Mouse (Mus musculus): ENCODE results near the gene Gm20388.
A peak's percentile ranks its signal among the peaks of the same experiment; 100 is the strongest.

Gm20388 gene

DNA sequence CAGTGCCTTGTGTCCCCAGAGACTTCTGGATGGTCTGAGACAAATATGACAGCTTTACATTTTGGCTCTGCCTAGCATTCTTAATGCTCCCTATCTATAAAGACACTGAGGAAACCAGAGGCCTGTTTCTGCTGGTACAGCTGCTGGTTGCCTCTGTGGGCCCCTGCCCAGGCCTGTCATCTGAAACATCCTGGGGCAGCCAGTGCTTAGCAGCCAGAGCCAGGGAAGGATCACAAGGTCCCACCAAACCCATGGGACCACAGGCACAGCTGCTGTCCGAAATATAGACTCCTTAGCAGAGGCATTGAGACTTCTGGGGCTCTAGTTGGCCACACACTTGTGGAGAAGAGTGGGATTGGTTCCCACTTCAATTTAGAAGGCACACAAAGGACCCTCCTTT lies 2874.1 kb downstream of the Gm20388 start:
- DNase-seq (ENCODE audit: extremely low spot score, low spot score), result no peak

DNA sequence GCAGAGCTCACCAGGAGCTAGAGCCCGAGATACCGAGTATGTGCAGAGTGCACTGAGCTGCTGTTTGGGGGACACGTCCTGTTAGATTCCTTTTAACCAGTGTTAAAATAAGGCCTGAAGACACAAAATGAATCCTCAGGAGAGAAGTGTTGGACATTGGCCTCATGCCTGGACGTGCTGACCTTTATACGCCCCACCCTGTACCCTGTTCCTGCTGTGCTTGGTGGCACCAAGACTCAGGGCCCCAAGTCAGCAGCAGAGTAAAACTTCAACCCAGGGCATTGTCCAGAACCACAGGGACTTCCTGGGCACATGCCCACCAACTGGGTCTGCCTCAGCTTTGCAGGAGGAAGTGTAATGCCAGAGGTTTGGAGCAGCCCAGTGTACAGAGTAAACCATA lies 2879.2 kb downstream of the Gm20388 start:
- no peak for DNase-seq (ENCODE audit: extremely low spot score, low spot score)

- DNase-seq (ENCODE audit: extremely low spot score, low spot score), result no peak
These were observed 2882.9 kb downstream of the Gm20388 start for GRCm38 (mm10) chr8:122793375-122794174.

GRCm38 (mm10) chr8:122794175-122794454 lies 2883.5 kb downstream of the Gm20388 start:
- no peak for DNase-seq (ENCODE audit: extremely low spot score, low spot score)

DNA sequence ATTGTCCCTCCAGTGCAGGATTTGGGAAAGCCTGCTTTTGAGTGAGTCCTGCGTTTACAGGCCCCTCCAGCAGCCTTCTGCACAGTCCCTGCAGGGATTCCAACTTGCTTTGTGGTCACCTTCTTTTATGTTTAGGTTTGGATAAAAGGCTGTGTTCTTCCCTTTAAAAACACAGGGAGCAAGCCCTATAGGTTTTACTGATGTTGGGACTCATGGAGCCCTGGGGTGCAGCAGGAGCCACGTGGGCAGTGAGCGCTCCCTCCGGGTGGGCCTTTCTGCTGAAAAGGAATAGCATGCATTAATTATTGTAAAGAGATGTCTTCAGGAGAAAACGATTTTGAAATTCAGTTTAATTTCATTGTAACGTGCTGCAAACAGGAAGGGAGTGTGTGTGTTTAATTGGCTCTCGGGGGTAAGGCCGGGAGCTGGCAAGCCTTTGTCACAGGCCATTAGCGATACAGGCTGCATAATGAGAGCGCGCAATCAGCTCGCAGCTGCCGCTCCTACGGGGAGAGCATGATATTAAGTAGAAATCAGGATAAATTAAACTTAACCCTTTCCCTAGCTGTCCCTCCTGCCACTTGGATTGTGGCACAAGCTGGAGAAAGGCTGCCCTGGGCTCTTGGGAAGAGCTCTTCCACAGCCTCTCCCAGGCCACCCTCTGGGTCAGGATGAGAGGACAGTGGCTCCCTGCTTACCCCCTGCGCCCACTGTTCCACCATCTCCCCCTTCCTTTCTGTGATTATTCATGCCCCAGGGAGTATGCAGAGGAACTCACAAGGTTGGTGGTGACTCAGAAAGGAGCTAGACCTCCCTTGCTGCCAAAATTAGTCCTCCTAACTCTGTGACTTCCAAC lies 2893.5 kb downstream of the Gm20388 start:
- no peak for DNase-seq (ENCODE audit: extremely low spot score, low spot score)

- no peak for DNase-seq (ENCODE audit: extremely low spot score, low spot score)
These were observed 2894.7 kb downstream of the Gm20388 start for GRCm38 (mm10) chr8:122805349-122805748.

- DNase-seq (ENCODE audit: extremely low spot score, low spot score), result no peak
These were observed 2896.4 kb downstream of the Gm20388 start for GRCm38 (mm10) chr8:122806956-122807538.

- DNase-seq (ENCODE audit: extremely low spot score, low spot score), result no peak
These were observed 2897.3 kb downstream of the Gm20388 start for GRCm38 (mm10) chr8:122807907-122808306.

- no peak for DNase-seq (ENCODE audit: extremely low spot score, low spot score)
These were observed 2899.7 kb downstream of the Gm20388 start for GRCm38 (mm10) chr8:122810376-122810775.

DNA sequence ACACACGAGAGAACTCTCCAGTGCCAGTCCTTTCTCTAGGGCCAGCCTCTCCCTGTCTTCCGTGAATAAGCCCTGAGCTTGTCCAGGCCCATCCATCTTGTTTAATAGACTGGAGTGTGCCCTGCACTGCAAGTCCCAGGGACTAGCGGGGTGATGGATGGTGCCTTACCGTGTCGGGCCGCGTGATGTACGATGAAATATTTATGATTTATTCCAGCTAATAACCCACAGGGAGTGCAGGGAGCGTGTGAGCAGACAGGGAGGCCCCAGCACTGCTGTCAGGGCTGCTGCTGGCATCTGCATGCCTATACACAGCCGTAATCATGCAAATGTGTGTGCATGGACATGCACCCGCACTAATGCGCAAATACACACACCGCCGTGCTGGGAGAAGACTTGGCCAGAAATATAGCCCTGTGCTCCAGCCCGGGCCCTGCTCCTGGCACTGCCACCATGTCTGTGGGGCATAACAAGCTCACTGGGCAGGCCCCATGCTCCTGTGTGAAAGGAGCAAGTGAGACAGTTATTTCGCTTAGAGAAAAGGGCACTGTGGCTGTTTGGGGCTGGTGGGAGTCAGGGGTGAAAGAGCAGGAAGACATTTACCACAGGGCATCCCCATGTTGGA lies 2901.3 kb downstream of the Gm20388 start:
- no peak for DNase-seq (ENCODE audit: extremely low spot score, low spot score)

DNA sequence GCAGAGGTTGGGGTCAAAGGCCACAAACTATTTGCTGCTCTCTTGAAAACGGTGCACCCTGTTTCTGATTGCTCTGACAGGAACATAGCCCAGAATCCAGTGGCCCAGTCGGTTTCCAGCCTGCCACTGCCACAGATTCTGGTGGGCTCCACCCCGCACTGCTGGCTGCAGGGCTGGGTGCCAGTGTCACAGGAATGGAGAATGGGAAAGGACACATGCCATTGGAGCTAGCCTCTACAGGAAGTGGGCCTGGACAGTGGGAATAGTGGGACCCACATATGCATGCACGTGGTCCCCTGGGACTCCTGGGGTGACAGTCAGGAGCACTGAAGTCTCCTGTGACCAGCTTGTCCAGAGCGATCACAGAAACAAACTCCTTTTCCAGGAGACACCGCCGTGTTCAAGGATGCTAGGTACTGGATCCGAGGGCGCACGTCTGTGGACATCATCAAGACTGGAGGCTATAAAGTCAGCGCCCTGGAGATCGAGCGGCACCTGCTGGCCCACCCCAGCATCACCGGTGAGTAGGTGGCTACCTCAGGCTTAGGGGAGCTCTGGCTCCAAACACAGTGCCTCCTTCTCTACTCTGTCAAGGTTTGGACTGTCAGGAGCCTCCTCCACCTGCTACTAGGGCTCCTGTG lies 2902.1 kb downstream of the Gm20388 start:
- DNase-seq (ENCODE audit: extremely low spot score, low spot score), result no peak

GRCm38 (mm10) chr8:122814608-122815007 lies 2904.0 kb downstream of the Gm20388 start:
- DNase-seq (ENCODE audit: extremely low spot score, low spot score), result no peak

DNA sequence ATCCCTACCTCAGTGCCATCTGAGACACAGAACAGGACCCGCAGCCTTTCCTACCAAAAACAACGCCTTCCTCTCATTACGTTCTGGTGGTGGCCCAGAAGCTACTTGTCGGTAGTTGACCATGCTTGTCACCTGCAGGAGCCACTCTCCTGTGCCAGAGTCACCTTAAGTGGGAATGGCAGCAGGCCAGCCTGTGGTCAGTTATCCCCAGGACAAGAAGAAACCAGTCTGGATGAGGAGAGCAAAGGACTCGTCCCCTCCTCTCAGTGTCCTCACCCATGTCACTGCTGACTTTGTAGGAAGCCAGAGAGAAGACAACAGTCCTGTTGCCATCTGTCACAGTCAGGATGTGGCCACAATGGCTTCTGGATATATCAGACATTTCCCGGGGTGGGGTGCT lies 2906.3 kb downstream of the Gm20388 start:
- DNase-seq (ENCODE audit: extremely low spot score, low spot score), result no peak

GRCm38 (mm10) chr8:122817724-122818496 lies 2907.3 kb downstream of the Gm20388 start:
- DNase-seq (ENCODE audit: extremely low spot score, low spot score), result no peak

GRCm38 (mm10) chr8:122819776-122820175 lies 2909.1 kb downstream of the Gm20388 start:
- no peak for DNase-seq (ENCODE audit: extremely low spot score, low spot score)

DNA sequence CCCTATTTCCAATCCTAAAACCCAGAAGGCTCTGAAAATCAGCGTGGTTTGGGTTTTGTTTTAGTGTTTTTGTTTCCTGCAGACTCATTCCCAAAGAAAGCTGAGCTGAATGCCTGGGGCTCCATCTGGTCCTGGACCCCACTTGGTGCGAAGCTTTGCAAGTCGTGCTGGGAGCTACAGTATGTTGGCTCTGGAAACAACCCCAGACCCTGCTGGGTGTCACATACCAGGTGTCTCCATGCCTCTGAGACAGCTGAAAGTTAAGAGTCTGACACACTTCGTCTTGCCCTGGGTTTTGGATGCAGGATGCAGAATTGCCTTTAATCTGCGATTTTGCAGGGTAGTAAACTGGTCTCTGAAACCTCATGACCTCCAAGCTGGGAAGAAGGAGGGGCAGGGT lies 2913.9 kb downstream of the Gm20388 start:
- no peak for DNase-seq (ENCODE audit: extremely low spot score, low spot score)

DNA sequence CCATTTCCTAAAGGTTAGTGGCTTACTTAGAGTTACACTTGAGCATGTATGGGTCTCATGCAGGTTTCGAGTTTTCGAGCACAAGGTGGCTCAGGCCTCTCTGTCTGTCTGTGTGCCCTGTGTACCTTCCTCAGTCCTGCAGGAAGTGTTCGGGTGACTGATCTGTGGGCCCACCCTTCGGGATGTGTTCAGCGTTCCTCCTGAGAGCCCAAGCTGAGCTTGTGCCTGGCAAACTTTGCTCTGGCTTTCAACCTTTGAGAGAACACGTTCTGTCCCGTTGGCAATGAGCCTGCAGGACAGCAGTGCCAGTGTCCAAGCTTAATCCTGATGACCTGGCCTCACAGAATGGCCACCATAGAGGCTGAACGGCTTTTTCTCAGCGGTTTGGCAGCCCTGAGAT lies 2914.3 kb downstream of the Gm20388 start:
- no peak for DNase-seq (ENCODE audit: extremely low spot score, low spot score)

- no peak for DNase-seq (ENCODE audit: extremely low spot score, low spot score)
These were observed 2914.8 kb downstream of the Gm20388 start for GRCm38 (mm10) chr8:122825408-122825807.

DNA sequence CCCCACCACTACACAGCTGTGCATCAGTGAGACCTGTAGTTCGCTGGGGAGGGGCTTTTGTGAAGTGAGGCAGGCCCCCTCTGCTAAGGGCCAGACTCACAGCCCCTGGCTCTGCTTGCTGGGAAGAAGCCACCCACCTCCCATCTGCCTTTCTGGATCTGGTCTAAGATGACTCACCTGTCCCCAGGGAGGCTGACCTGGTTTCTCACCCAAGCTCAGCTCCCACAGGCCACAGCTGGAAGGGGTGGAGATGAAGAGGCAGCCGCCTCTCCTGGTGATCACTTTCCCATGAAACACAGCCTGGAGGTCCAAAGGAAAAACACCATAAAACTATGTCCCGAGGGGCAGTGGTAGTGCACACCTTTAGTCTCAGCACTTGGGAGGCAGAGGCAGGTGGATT lies 2918.8 kb downstream of the Gm20388 start:
- DNase-seq (ENCODE audit: extremely low spot score, low spot score), result no peak

DNA sequence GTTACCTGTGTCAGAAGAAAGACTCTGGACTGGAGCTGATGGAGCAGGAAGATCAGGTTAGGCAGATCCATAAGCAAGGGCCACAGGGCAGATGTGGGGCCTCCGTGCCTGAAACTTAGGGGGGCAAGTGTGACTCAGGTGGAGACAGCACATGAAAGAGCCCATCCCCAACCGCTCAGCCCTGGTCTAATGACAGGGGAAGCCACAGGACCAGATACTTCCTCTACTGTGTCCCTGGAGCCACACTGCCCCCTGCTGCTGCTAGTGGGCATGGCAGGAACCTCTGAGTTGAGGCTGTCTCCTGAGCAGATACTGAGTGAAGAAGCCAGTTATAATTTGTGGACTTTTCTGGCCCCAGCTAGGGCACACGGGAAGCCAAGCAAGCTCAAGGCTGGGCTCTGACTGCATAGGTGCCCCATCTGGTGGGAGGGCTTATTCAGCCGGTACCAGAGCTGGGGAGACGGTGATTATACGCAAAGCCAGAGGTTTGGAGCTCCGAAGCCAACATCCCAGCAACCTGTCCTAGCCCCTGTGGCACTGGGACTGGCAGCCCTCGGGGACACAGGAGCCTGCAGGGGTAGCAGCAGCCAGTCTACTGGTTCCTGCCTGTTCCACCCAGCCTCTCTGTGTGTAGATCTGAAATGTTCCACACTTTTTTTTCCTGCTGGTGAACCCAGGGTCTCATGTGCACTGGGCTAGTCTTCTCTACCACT lies 2919.9 kb downstream of the Gm20388 start:
- DNase-seq (ENCODE audit: extremely low spot score, low spot score), result peak; percentile 96
